Mouse (Mus musculus) heart, embryonic 12.5 days (tissue): ENCODE results near the gene Cxcl16. TPM values are rescaled to one million over a fixed set of nuclear protein-coding genes. Genes with fewer than 3 reads are reported as not detected.

Source experiments
- ATAC-seq: fragments of 200-750 bp; cut with Nextera tagmentation; 2 replicates; pipeline ENCODE4 v1.8.0; 2017; ENCODE audit warnings: moderate TSS enrichment, moderate library complexity; ENCODE audit not compliant: insufficient number of reproducible peaks, low FRiP score
- H3K27ac ChIP-seq: fragments of 300-500 bp; sonication (generic); 2 replicates; pipeline ENCODE4 v1.5.1; 2016; ENCODE audit warnings: mild to moderate bottlenecking, moderate library complexity; ENCODE audit not compliant: poor library complexity, severe bottlenecking
- H3K27me3 ChIP-seq: fragments of 300-500 bp; sonication (generic); replicated peaks from 2 replicates; pipeline ENCODE4 v1.6.1; 2016; ENCODE audit warnings: mild to moderate bottlenecking, moderate library complexity
- H3K36me3 ChIP-seq: fragments of 300-500 bp; sonication (generic); 2 replicates; pipeline ENCODE4 v1.6.1; 2016; ENCODE audit warnings: mild to moderate bottlenecking, moderate library complexity
- H3K4me1 ChIP-seq: fragments of 300-500 bp; sonication (generic); replicated peaks from 2 replicates; pipeline ENCODE4 v1.6.1; 2016; ENCODE audit warnings: mild to moderate bottlenecking
- H3K4me2 ChIP-seq: fragments of 300-500 bp; sonication (generic); 2 replicates; pipeline ENCODE4 v1.6.1; 2016; ENCODE audit warnings: mild to moderate bottlenecking, moderate library complexity
- H3K4me3 ChIP-seq: fragments of 300-500 bp; sonication (generic); 2 replicates; pipeline ENCODE4 v1.5.1; 2016; ENCODE audit warnings: mild to moderate bottlenecking
- H3K9ac ChIP-seq: fragments of 300-500 bp; sonication (generic); 2 replicates; pipeline ENCODE4 v1.6.1; 2016; ENCODE audit warnings: mild to moderate bottlenecking, moderate library complexity
- H3K9me3 ChIP-seq: fragments of 300-500 bp; sonication (generic); replicated peaks from 2 replicates; pipeline ENCODE4 v1.6.1; 2016; ENCODE audit warnings: mild to moderate bottlenecking, moderate library complexity
- WGBS: fragments of 180-500 bp; shearing (Covaris S2); methylation state at CpG from one replicate; pipeline ENCODE4 v1.1.7; 2016; 5-methylcytosine and 5-hydroxymethylcytosine counted together
- microRNA-seq: library from miRNA; unstranded; fragments of <30 nt; microRNA quantifications from one replicate; pipeline ENCODE4, GENCODE M21; 2017
- polyA plus RNA-seq: library from polyadenylated mRNA; unstranded; fragments of >200 nt; fragmentation: Nextera tagmentation; extraction: Ambion mirVana; gene quantifications from 2 replicates; pipeline ENCODE4 v1.2.1, GENCODE M21; 2016

The Cxcl16 gene
- polyA plus RNA-seq, 1 experiment from 2014 or later, result 6.1 TPM

DNA sequence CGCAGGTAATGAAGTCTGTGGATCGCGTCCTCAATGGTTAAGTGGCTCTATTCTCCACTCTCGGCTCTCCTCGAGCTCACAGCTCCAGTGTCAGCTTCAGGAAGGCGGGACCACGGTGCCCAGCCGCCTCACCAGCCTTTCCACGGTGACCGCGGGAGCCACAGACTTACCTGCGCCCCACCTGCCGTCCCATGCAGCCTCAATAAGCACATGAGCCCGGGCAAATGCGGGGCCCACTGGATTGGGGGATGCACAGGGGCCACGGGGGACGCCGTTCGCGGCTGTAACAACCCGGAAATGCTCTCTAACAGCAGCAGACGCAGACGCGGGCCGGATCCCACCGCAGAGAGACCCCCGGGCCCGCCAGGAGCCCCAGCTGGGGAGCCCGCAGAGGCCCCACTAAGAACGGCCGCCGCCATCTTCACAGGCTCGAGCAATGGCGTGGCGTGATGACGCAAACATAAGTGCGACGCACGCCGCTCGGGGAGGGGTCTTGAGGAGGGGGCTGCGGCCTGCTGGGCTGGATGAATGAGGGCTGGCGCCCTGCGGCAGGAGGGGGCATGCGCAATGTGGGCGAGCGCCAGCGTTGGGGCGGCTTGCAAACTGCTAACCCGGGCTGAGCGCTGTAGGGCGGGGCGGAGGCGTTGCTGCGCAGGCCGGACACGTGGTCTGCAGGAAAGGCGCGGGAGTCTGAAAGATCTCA lies 50.0 kb downstream of the Cxcl16 start, which contains the start of gene Pelp1:
Gene Pelp1, minus strand, starts transcription at position 438 of the 703 bp plus-strand sequence.
- peak within 1 kb of the TSS; percentile 97 for H3K9ac ChIP-seq
- H3K4me1 ChIP-seq, result peaks cover 20% of the 10 kb centered on the region
- peak within 1 kb of the TSS; percentile 95 for H3K4me2 ChIP-seq
- no peaks in the 10 kb centered on the region for H3K9me3 ChIP-seq
- under 1% methylated on average over 59 of the region's 59 CpGs for WGBS
- peak within 1 kb of the TSS; percentile 55 for H3K27ac ChIP-seq
- H3K27me3 ChIP-seq, result 0 out of 2 replicates have a peak, but pooled peaks cover 2% of the 10 kb centered on the region
- H3K36me3 ChIP-seq, result peaks cover 8% of the 10 kb centered on the region
- H3K4me3 ChIP-seq, result peak within 1 kb of the TSS; percentile 92
- ATAC-seq, result peak; percentile 94

Small RNA genes lying within 50 kb of the gene (microRNA-seq; reads per million reads assigned to microRNA genes)
- gene Mir7115, result not detected

Other genes starting within 250 kb of the Cxcl16 start
- gene Slc16a11, start 247.2 kb downstream of the Cxcl16 start, polyA plus RNA-seq, result 0.41 and 1.1 TPM in 2 replicates
- 7.7 and 9.1 TPM in 2 replicates for gene Slc16a13, start 238.9 kb downstream of the Cxcl16 start, polyA plus RNA-seq
- gene Bcl6b, start 230.2 kb downstream of the Cxcl16 start, polyA plus RNA-seq, result 17.6 and 19.6 TPM in 2 replicates
- gene 0610010K14Rik, start 222.1 kb downstream of the Cxcl16 start, polyA plus RNA-seq, result 125 and 126 TPM in 2 replicates
- gene Gm21988, start 220.2 kb downstream of the Cxcl16 start, polyA plus RNA-seq, result 9.0 and 9.5 TPM in 2 replicates
- 204 and 207 TPM in 2 replicates for gene Rnasek, start 220.1 kb downstream of the Cxcl16 start, polyA plus RNA-seq
- 3.8 and 7.8 TPM in 2 replicates for gene Alox12, start 204.6 kb downstream of the Cxcl16 start, polyA plus RNA-seq
- not detected in 2 replicates for gene Alox12e, start 137.4 kb downstream of the Cxcl16 start, polyA plus RNA-seq
- 0.06 TPM in 1 of 2 replicates, not detected in the other for gene Alox15, start 108.0 kb downstream of the Cxcl16 start, polyA plus RNA-seq
- 28.4 and 29.3 TPM in 2 replicates for gene Pelp1, start 50.0 kb downstream of the Cxcl16 start, polyA plus RNA-seq
- 13.5 TPM in 2 replicates for gene Arrb2, start 27.3 kb downstream of the Cxcl16 start, polyA plus RNA-seq
- gene Med11, start 8.1 kb downstream of the Cxcl16 start, polyA plus RNA-seq, result 22.6 and 24.0 TPM in 2 replicates
- gene Zmynd15, start 551 bp downstream of the Cxcl16 start, polyA plus RNA-seq, result 1.9 and 2.9 TPM in 2 replicates
- 9.7 and 11.3 TPM in 2 replicates for gene Tm4sf5, start 45.3 kb upstream of the Cxcl16 start, polyA plus RNA-seq
- 0.30 and 0.54 TPM in 2 replicates for gene Vmo1, start 54.6 kb upstream of the Cxcl16 start, polyA plus RNA-seq
- 0.23 and 0.65 TPM in 2 replicates for gene Gltpd2, start 59.2 kb upstream of the Cxcl16 start, polyA plus RNA-seq
- 575 and 577 TPM in 2 replicates for gene Psmb6, start 65.4 kb upstream of the Cxcl16 start, polyA plus RNA-seq
- gene Gm40193, start 73.0 kb upstream of the Cxcl16 start, polyA plus RNA-seq, result not detected in 2 replicates
- 12.6 TPM in 2 replicates for gene Pld2, start 80.1 kb upstream of the Cxcl16 start, polyA plus RNA-seq
- 13.7 and 14.8 TPM in 2 replicates for gene Mink1, start 102.9 kb upstream of the Cxcl16 start, polyA plus RNA-seq
- gene 4930544D05Rik, start 155.9 kb upstream of the Cxcl16 start, polyA plus RNA-seq, result not detected in 2 replicates
- 0.37 TPM in 1 of 2 replicates, not detected in the other for gene Chrne, start 159.2 kb upstream of the Cxcl16 start, polyA plus RNA-seq
- 1.4 and 2.2 TPM in 2 replicates for gene Gp1ba, start 179.1 kb upstream of the Cxcl16 start, polyA plus RNA-seq
- 67.4 and 70.1 TPM in 2 replicates for gene Rnf167, start 187.3 kb upstream of the Cxcl16 start, polyA plus RNA-seq
- gene Slc25a11, start 187.5 kb upstream of the Cxcl16 start, polyA plus RNA-seq, result 227 and 229 TPM in 2 replicates
- gene Pfn1, start 194.7 kb upstream of the Cxcl16 start, polyA plus RNA-seq, result 1,661 and 1,678 TPM in 2 replicates
- gene Eno3, start 197.2 kb upstream of the Cxcl16 start, polyA plus RNA-seq, result 238 and 239 TPM in 2 replicates
- 164 and 170 TPM in 2 replicates for gene Spag7, start 209.4 kb upstream of the Cxcl16 start, polyA plus RNA-seq
- gene Camta2, start 228.1 kb upstream of the Cxcl16 start, polyA plus RNA-seq, result 10.9 and 16.5 TPM in 2 replicates
- 1.7 and 1.8 TPM in 2 replicates for gene Inca1, start 240.2 kb upstream of the Cxcl16 start, polyA plus RNA-seq
- 3.9 and 4.5 TPM in 2 replicates for gene Kif1c, start 240.6 kb upstream of the Cxcl16 start, polyA plus RNA-seq